Mouse (Mus musculus): Measurements from ENCODE around the gene Vmn1r90. TPM values are rescaled to one million over a fixed set of nuclear protein-coding genes. Genes with fewer than 3 reads are reported as not detected.

The Vmn1r90 gene
- polyA plus RNA-seq (2017; shearing (Covaris generic)), result under 1 TPM in 1 of 2 experiments, not detected in 1; 0.10 TPM

GRCm38 (mm10) chr7:14563406-14563805 is at the start of gene Vmn1r90:
Gene Vmn1r90 (minus strand): TSS chr7:14563506.

Other genes with a start within 250 kb of the Vmn1r90 start
- gene Obox8, start 229.9 kb downstream of the Vmn1r90 start, polyA plus RNA-seq (2017; shearing (Covaris generic)), result under 1 TPM; 0.23 to 0.32 TPM
- not detected for gene Sult2a8, start 116.7 kb downstream of the Vmn1r90 start, polyA plus RNA-seq (2017; shearing (Covaris generic))
- gene Sult2a7, start 69.3 kb downstream of the Vmn1r90 start, polyA plus RNA-seq (2017; shearing (Covaris generic)), result not detected
- gene Obox7, start 96.0 kb upstream of the Vmn1r90 start, polyA plus RNA-seq (2017; shearing (Covaris generic)), result 1 to 10 TPM in 1 of 2 experiments, not detected in 1; 1.6 TPM

All from inflammation-experienced regulatory T-cells (primary cell).